Mouse (Mus musculus): ENCODE results near the gene Grik3.
A peak's percentile ranks its signal among the peaks of the same experiment; 100 is the strongest.

Gene Grik3

GRCm38 (mm10) chr4:125656031-125656430, 165.5 kb downstream of the Grik3 start:
- DNase-seq: no peak

DNA sequence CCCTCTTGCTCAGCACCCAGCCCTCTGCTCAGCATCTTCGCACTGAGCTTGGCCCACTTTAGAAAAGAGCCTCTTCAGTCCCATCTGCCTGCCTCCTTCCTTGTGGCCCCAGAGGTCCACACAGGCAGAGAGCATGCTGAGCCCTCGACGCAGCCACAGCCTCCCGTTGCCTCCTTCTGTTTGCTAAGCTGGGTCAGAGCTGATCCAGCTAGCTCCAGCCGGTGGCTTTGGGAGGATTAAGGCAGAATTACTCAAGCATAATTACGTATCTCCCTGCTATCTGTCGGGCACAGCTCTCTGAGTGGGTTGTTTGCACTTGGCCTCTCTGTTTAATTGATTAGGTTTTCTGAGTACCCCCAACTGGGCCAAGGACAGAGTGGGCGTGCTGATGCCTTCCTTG, 167.9 kb downstream of the Grik3 start:
- DNase-seq: no peak

DNA sequence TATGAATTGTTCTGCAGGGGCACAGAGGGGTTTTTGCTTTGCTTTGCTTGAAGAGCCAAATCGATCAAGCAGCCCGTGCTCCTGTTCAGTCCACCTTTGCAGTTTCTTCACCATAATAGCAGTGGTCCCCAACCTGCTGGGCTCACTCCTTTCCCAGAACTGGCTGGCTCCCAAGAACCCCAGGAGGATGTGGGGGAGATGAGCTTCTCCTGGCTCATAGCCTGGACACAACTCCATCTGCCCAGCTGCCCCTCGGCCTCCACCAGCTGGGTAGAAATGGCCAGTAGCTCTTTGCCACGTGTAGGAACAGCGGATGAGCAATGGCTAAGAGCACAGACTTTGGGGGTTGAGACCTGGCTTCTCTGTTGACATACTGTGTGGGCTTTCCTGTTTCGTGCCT, 171.5 kb downstream of the Grik3 start:
- no peak for DNase-seq

- no peak for DNase-seq
Observed at GRCm38 (mm10) chr4:125663262-125663661, 172.8 kb downstream of the Grik3 start.

DNA sequence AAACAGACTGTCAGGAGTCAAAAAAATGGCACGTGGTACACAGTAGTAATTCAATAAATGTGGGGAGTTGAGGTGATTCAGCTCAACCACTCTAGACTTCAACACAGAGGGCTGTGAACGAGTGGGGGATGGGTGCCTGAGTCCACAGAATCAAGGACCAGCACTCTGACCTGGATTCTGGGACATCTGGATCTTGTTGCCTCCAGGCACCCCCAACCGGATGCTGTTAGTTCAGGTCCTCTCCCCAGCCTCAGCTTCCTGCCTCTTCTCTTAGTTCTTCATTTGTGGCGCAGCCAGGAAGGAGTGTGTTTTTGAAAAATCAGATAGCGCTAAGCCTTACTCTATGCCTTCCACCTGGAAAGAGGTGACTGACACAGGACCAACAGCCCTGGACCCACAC, 175.5 kb downstream of the Grik3 start:
- no peak for DNase-seq

- no peak for DNase-seq
Observed at GRCm38 (mm10) chr4:125682007-125682406, 191.5 kb downstream of the Grik3 start.

DNA sequence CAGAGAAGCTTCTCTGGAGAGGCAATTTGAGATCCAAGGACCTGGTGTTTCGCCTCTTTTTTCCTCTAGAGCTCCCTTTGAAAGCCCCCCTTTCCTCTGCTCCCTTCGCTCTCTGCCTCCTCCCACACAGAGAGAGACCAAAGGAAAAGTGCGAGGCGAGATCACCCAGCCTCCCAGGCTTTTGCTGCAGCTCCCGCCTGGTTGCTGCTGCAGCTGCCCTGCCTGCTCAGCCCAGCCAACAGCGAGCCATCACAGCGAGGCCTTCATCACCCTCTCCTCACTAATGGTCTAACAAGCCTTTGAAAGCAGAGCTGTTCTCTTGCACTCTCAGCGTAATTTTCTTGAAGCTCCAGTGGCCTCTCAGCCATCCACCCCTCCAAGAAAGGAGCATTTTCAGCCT, 196.6 kb downstream of the Grik3 start:
- DNase-seq: no peak

GRCm38 (mm10) chr4:125695431-125695830, 204.9 kb downstream of the Grik3 start:
- DNase-seq: no peak

GRCm38 (mm10) chr4:125696182-125696939, 205.9 kb downstream of the Grik3 start:
- no peak for DNase-seq

GRCm38 (mm10) chr4:125697626-125698025, 207.1 kb downstream of the Grik3 start:
- DNase-seq: no peak

DNA sequence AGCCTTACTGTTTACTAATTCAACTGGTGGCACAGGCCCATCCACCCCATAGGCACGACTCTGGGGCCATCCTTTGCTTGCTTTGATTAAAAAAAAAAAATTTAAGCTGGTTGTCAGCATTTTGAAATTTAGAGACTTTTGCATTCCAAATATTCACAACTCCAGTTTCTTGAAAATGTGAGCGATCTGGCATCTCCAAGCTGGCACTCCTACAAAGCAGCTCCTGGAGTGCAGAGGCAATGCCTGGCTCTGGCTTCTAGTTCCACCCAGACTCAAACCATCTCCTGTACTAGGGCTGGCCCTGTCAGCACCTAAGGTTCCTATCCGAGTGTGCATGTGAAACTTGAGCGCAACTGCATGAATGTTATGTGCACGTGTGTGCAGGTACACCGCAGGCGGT, 208.6 kb downstream of the Grik3 start:
- DNase-seq: no peak

GRCm38 (mm10) chr4:125700331-125700730, 209.8 kb downstream of the Grik3 start:
- DNase-seq: no peak

DNA sequence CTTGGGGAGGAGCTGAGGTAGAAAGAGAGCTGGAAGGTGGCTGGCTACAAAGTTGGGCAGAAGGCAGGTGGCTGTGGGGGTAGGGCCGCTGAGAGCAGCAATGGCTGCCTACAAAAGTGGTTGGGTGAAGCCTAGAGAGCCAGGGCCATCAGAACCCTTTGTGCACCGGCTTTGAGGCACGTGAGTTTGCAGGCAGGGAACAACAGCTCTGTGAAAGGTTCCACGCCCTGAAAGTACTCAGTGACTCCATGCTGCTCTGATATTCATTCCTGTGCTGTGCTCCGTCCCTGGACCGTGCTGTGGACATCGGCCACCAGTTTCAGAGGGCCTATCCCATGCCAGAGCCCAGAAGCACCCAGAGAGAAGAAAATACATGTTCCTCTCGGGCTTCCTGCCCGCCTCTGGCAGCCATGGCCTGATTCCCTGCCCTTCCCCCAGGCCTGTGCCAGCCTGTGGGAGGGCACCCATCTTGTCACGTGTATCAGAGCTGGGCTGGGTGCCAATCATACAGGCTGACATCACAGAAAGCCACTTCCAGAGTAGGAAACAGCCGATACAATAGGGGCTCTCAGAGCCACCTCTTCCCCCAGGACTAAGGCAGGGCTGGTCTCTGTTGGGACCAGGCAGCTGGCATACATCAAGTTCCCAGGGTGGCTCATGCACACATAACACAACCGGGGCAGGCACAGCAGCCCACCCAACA, 212.3 kb downstream of the Grik3 start:
- DNase-seq: no peak

DNA sequence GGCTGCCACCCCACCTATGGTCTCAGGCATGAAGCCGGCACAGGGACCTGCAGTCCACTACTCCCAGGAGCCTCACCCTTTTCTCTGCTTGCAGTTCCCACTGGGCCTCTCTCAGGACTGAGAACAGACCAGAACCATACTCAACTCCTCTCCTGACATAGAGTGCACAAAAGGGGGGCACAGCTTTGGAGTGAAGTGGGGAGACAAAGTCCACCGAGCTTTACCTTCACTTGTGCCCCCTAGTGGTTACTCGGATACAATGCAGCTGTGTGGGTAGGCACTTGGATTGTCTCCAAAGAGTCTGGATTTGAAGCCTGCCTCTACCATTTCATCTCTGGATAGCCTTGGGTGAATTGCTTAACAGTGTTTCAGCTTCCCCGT, 212.8 kb downstream of the Grik3 start:
- peak; percentile 28 to 31 for DNase-seq

- no peak for DNase-seq
Observed at GRCm38 (mm10) chr4:125705746-125706145, 215.2 kb downstream of the Grik3 start.

DNA sequence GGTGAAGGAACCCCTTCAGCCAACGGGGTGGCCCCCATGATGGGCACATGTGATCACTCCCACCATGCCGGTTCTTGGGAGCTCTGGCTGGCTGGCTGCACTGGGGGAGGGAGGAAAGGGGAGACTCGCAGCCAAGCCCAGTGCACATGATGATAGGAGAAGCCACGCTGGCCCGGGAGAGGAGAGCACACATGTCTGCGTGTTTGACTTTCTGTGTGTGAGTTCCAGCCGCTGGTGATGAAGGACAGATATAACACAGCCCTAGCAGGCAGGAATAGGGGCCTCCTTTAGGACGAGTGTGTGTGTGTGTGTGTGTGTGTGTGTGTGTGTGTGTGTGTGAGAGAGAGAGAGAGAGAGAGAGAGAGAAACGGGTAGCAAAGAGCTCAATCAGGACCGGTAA, 219.2 kb downstream of the Grik3 start:
- DNase-seq: no peak

DNA sequence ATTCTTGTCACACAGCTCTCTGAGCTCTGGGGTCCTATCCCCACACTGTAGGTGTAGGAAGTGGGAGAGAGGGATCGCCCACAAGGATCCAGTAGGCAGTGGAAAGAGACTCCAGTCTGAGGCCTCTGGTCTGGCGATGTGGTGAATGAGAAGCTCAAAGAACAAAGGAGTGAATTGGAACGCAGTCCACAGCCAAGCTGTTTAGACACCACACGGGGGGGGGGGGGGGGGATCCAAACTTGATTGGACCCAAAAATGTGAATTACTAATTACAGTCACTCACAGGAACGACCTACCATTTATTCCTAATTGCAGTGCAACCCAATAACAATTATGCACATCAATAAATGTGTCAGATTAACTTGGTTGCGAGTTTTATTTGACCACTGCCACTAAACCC, 227.4 kb downstream of the Grik3 start:
- no peak for DNase-seq

GRCm38 (mm10) chr4:125718429-125719140, 228.1 kb downstream of the Grik3 start:
- DNase-seq: no peak

- DNase-seq: no peak
Observed at GRCm38 (mm10) chr4:125726241-125726640, 235.7 kb downstream of the Grik3 start.

DNA sequence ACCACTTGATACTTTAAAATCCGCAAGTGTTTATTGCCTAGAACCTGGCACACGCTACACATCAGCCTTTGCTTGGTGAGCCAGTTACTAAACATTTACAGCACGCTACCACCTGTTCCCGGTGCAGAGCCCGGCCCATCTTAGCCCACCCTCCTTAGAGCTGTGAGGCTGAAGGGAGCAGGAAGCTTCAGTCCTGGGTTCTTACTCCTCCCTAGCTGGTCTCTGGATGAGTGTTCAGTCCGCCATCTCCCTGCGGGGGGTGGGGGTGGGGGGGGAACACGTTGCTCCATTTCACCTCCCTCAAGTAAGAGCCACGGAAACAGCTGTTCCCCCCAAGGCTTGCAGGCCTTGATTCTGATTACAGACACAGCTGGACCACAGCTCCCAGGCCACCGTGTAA, 236.5 kb downstream of the Grik3 start:
- no peak for DNase-seq

- no peak for DNase-seq
Observed at GRCm38 (mm10) chr4:125727626-125728025, 237.1 kb downstream of the Grik3 start.

- DNase-seq: no peak
Observed at GRCm38 (mm10) chr4:125728091-125728863, 237.8 kb downstream of the Grik3 start.

All from B cell, adult 2 months (primary cell).